Mouse (Mus musculus) CD4-positive, CD25-positive, alpha-beta regulatory T cell, adult 9 weeks (primary cell): ENCODE measurements around the gene Skint8. TPM values are rescaled to one million over a fixed set of nuclear protein-coding genes. Genes with fewer than 3 reads are reported as not detected.

Experiments used
- polyA plus RNA-seq: library from polyadenylated mRNA; unstranded; fragments of 100-300 nt; shearing (Covaris generic); gene quantifications from one replicate; pipeline ENCODE4 v1.2.1, GENCODE M21; 2017

The Skint8 gene
- not detected for polyA plus RNA-seq

GRCm38 (mm10) chr4:111919092-111919491 lies at the start of gene Skint8:
Gene Skint8 (plus strand): TSS chr4:111919392.

GRCm38 (mm10) chr4:111902775-111903174 lies 16.4 kb upstream of the Skint8 start, which contains the start of gene Slc5a9:
Gene Slc5a9 (minus strand): TSS chr4:111902918.

GRCm38 (mm10) chr4:111972623-111973022 lies 53.4 kb downstream of the Skint8 start, which contains the start of gene Skint7:
Gene Skint7 (plus strand): TSS chr4:111972923.

Other genes starting within 250 kb of the Skint8 start
- 21.1 TPM for gene Spata6, start 199.4 kb upstream of the Skint8 start, polyA plus RNA-seq
- 0.46 TPM for gene Slc5a9, start 16.5 kb upstream of the Skint8 start, polyA plus RNA-seq
- gene Skint7, start 53.5 kb downstream of the Skint8 start, polyA plus RNA-seq, result not detected
- not detected for gene Skint1, start 86.9 kb downstream of the Skint8 start, polyA plus RNA-seq
- gene Skint4, start 152.6 kb downstream of the Skint8 start, polyA plus RNA-seq, result not detected